Mouse (Mus musculus) hindbrain, embryonic 11.5 days (tissue): ENCODE results near the gene Gpr182. TPM values are rescaled to one million over a fixed set of nuclear protein-coding genes. Genes with fewer than 3 reads are reported as not detected.
"Not testable (repeated sequence)": the region's sequence is repeated elsewhere in the genome, so short reads cannot be mapped to it uniquely, and the experiment has no call there.

Experiments used
- ATAC-seq: fragments of 200-750 bp; cut with Nextera tagmentation; 2 replicates; pipeline ENCODE4 v1.8.0; 2017; ENCODE audit warnings: mild to moderate bottlenecking, moderate TSS enrichment, moderate library complexity; ENCODE audit not compliant: low FRiP score
- DNase-seq: peaks from one replicate; pipeline ENCODE4 v3.0.0-alpha.2; 2015; ENCODE audit warnings: low spot score
- H3K27ac ChIP-seq: fragments of 300-500 bp; sonication (generic); 2 replicates; pipeline ENCODE4 v1.5.1; 2014; ENCODE audit warnings: mild to moderate bottlenecking, low read depth, low read length
- H3K27me3 ChIP-seq: fragments of 300-500 bp; sonication (generic); 2 replicates; pipeline ENCODE4 v1.6.1; 2014; ENCODE audit warnings: mild to moderate bottlenecking, low read length, moderate library complexity, mixed read lengths; ENCODE audit not compliant: control insufficient read depth, insufficient read depth
- H3K36me3 ChIP-seq: fragments of 300-500 bp; sonication (generic); 2 replicates; pipeline ENCODE4 v1.6.1; 2014; ENCODE audit warnings: mild to moderate bottlenecking, low read length, moderate library complexity, mixed read lengths; ENCODE audit not compliant: control insufficient read depth, insufficient read depth
- H3K4me1 ChIP-seq: fragments of 300-500 bp; sonication (generic); replicated peaks from 2 replicates; pipeline ENCODE4 v1.6.1; 2014; ENCODE audit warnings: low read length, mixed read lengths; ENCODE audit not compliant: control insufficient read depth, insufficient read depth
- H3K4me2 ChIP-seq: fragments of 300-500 bp; sonication (generic); replicated peaks from 2 replicates; pipeline ENCODE4 v1.6.1; 2014; ENCODE audit warnings: mild to moderate bottlenecking, low read depth, low read length
- H3K4me3 ChIP-seq: fragments of 300-500 bp; sonication (generic); 2 replicates; pipeline ENCODE4 v1.5.1; 2014; ENCODE audit warnings: low read depth, low read length
- H3K9ac ChIP-seq: fragments of 300-500 bp; sonication (generic); 2 replicates; pipeline ENCODE4 v1.6.1; 2014; ENCODE audit warnings: low read depth, low read length
- H3K9me3 ChIP-seq: fragments of 300-500 bp; sonication (generic); 2 replicates; pipeline ENCODE4 v1.6.1; 2016; ENCODE audit warnings: low read length; ENCODE audit not compliant: control insufficient read depth
- WGBS: fragments of 180-500 bp; shearing (Covaris S2); extraction: QIAGEN DNeasy Blood & Tissue Kit; methylation state at CpG from one replicate; pipeline ENCODE4 v1.1.7; 2014; 5-methylcytosine and 5-hydroxymethylcytosine counted together
- polyA plus RNA-seq: library from polyadenylated mRNA; unstranded; fragments of >200 nt; fragmentation: Nextera tagmentation; extraction: Ambion mirVana; gene quantifications from 2 replicates; pipeline ENCODE4 v1.2.1, GENCODE M21; 2014

Gene Gpr182
- polyA plus RNA-seq, result 0.25 and 0.63 TPM in 2 replicates

- Histone ChIP-seq H3K4me2 (no peak within 1 kb of the TSS; the same call in 1 of the 2 replicates), H3K27me3 (no peaks in the 10 kb centered on the region), H3K27ac (no peak within 1 kb of the TSS), H3K4me1 (peaks cover 6% of the 10 kb centered on the region; the same call in 1 of the 2 replicates), H3K9ac (no peak within 1 kb of the TSS), H3K36me3 (no peaks in the 10 kb centered on the region), H3K4me3 (no peak within 1 kb of the TSS), H3K9me3 (no peaks in the 10 kb centered on the region)
- no peak for ATAC-seq
- DNase-seq, result no peak
- WGBS, result 60% methylated on average over 8 of the region's 8 CpGs
Measured at GRCm38 (mm10) chr10:127751548-127751947, at the start of gene Gpr182. Gene Gpr182 (minus strand): TSS chr10:127751732.

- Histone ChIP-seq H3K27me3 (no peaks in the 10 kb centered on the region), H3K9me3 (no peaks in the 10 kb centered on the region), H3K36me3 (no peaks in the 10 kb centered on the region), H3K4me3 (no peak within 1 kb of the TSS), H3K9ac (no peak within 1 kb of the TSS), H3K27ac (no peak within 1 kb of the TSS), H3K4me2 (no peak within 1 kb of the TSS), H3K4me1 (no peaks in the 10 kb centered on the region)
- 89% methylated on average over 6 of the region's 6 CpGs for WGBS
- ATAC-seq (no peak), DNase-seq (no peak)
Measured at GRCm38 (mm10) chr10:127800891-127801290, 49.4 kb upstream of the Gpr182 start, which contains the start of gene Rdh16. Gene Rdh16 (plus strand): TSS chr10:127801152.

DNA sequence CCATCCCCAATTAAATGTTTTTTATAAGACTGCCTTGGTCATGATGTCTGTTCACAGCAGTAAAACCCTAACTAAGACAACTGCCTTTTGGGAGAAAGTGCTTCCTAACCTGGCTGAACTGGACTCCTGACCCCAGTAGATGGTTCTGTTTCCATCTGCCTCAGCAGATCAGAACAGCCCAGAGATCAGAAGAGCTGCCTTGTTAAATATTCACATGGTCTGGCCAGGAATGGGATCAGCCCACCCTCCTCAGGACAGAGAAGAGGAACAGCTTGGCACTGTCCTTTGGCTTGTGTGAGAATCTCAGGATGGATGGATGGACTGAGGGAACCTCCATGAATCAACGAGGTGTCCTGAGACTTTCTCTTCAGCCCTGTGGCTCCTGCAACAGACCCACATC is 47.8 kb upstream of the Gpr182 start:
- DNase-seq (no peak), ATAC-seq (no peak)
- 76% methylated on average over 1 of the region's 1 CpGs for WGBS

DNA sequence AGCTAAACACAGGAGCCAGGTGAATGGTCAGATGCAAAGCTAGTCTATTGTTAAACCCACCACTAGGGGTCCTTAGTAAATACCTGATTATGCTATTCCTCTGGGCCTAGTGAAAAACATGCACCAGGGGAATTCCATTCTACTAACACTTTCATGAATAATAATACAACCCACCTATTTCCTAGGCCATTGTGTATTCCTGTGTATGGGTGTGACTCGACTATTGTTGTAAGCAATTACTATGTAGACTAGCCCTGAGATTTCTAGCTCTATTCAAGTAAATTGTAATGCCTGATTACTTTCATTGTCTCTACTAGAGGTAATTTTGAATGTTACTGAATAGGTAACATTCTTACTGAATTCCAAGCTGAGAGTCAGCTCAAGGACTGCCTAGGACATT is 33.9 kb upstream of the Gpr182 start:
- H3K9ac ChIP-seq, DNase-seq, H3K9me3 ChIP-seq, H3K27me3 ChIP-seq, H3K4me1 ChIP-seq, H3K4me2 ChIP-seq, H3K36me3 ChIP-seq, H3K27ac ChIP-seq, H3K4me3 ChIP-seq, ATAC-seq: not testable (repeated sequence)
- 90% methylated on average over 1 of the region's 1 CpGs for WGBS

More for the DNA sequence above, 47.8 kb upstream of the Gpr182 start:
- Histone ChIP-seq H3K27me3 (no peaks in the 10 kb centered on the region), H3K4me1 (no peaks in the 10 kb centered on the region), H3K36me3 (no peaks in the 10 kb centered on the region), H3K27ac (no peak overlapping the region), H3K9ac (no peak overlapping the region), H3K4me2 (no peak overlapping the region), H3K9me3 (no peaks in the 10 kb centered on the region), H3K4me3 (no peak overlapping the region)

DNA sequence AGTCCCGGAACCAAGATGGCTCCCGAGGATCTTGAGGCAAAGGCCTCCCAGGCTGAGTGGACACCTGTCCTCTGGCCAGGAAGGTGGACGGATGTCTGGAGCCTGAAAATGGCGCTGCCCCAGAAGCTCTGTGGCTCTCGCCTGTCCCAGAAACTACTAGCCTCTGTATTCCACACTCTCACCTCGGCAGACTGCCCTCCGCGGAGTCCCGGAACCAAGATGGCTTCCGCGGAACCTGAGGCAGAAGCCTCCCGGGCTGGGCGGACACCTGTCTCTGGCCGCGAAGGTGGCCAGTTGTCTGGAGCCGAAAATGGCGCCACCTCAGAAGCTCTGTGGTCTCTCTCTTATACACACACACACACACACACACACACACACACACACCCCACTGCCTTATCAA is 30.8 kb upstream of the Gpr182 start:
- H3K27me3 ChIP-seq, H3K4me3 ChIP-seq, ATAC-seq, H3K9me3 ChIP-seq, H3K9ac ChIP-seq, H3K4me2 ChIP-seq, H3K4me1 ChIP-seq, H3K36me3 ChIP-seq, DNase-seq, H3K27ac ChIP-seq: not testable (repeated sequence)
- 97% methylated on average over 17 of the region's 17 CpGs for WGBS

DNA sequence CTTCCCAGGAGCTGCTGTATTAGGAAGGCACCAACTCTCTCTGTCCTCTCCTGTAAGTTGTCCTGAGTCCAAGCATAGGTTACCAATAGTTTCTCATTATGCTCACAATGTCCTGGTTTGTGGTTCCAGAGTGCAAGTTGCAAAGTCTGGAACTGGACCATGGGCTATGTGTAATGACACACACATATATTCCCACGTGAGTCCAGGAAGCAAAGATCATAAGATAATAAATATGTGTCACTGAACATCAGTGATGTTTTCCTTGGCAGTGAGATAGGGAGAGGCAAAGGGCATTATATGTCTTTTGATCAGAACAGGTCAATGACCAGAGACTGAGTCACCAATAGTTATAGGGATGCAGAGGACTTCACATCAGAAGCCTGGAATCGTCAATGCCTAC is 24.5 kb upstream of the Gpr182 start, which contains the start of gene Rdh9:
Gene Rdh9 (plus strand): TSS at position 376 of the 400 bp plus-strand sequence.
- no peak for ATAC-seq
- DNase-seq, result no peak
- H3K27ac ChIP-seq, result no peak within 1 kb of the TSS
- no peaks in the 10 kb centered on the region for H3K36me3 ChIP-seq
- 86% methylated on average over 2 of the region's 2 CpGs for WGBS
- no peak within 1 kb of the TSS for H3K4me3 ChIP-seq
- no peaks in the 10 kb centered on the region for H3K4me1 ChIP-seq
- H3K9me3 ChIP-seq, result no peaks in the 10 kb centered on the region
- H3K9ac ChIP-seq, result no peak within 1 kb of the TSS
- no peaks in the 10 kb centered on the region for H3K27me3 ChIP-seq
- no peak within 1 kb of the TSS for H3K4me2 ChIP-seq

DNA sequence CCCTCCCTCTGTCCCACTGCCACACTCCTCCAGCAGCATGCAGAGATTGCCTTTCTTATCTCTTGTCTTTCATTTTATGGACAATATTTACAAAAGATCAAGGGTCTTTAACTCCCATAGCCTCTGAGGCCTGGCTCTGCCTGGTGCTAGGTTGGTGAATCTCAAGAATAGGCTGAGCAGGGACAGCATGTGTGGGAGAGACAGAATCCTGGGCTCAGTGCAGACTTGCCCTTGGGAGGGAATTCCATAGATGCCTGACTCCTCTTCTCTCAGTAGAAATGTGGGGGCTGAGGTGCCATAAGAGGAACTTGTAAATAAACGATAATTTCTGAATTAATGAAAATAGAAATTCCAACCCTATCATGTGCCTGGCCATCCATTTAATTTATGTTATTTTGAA is 15.0 kb upstream of the Gpr182 start:
- no peak overlapping the region for H3K9ac ChIP-seq
- H3K9me3 ChIP-seq, result no peaks in the 10 kb centered on the region
- H3K27me3 ChIP-seq, result no peaks in the 10 kb centered on the region
- no peaks in the 10 kb centered on the region for H3K36me3 ChIP-seq
- H3K4me1 ChIP-seq, result no peaks in the 10 kb centered on the region
- ATAC-seq (no peak), DNase-seq (no peak)
- H3K4me2 ChIP-seq, result no peak overlapping the region
- 93% methylated on average over 1 of the region's 1 CpGs for WGBS
- no peak overlapping the region for H3K27ac ChIP-seq
- H3K4me3 ChIP-seq, result no peak overlapping the region

- 65% methylated on average over 12 of the region's 12 CpGs for WGBS
- H3K9ac ChIP-seq, result no peak overlapping the region
- no peaks in the 10 kb centered on the region for H3K4me1 ChIP-seq
- no peaks in the 10 kb centered on the region for H3K27me3 ChIP-seq
- ATAC-seq, result no peak
- no peak overlapping the region for H3K4me3 ChIP-seq
- no peak overlapping the region for H3K27ac ChIP-seq
- no peak overlapping the region for H3K4me2 ChIP-seq
- no peak for DNase-seq
- H3K36me3 ChIP-seq, result no peaks in the 10 kb centered on the region
- no peaks in the 10 kb centered on the region for H3K9me3 ChIP-seq
Measured at GRCm38 (mm10) chr10:127763914-127764680, 12.6 kb upstream of the Gpr182 start.

GRCm38 (mm10) chr10:127762926-127763325 is 11.4 kb upstream of the Gpr182 start:
- WGBS, result 88% methylated on average over 10 of the region's 10 CpGs
- not testable (repeated sequence) for ATAC-seq, DNase-seq

More at GRCm38 (mm10) chr10:127762926-127763325, 11.4 kb upstream of the Gpr182 start:
- H3K9me3 ChIP-seq, H3K27me3 ChIP-seq, H3K9ac ChIP-seq, H3K4me1 ChIP-seq, H3K36me3 ChIP-seq, H3K4me3 ChIP-seq, H3K4me2 ChIP-seq, H3K27ac ChIP-seq: not testable (repeated sequence)
